Mouse (Mus musculus): ENCODE data around the gene Olfr981.
"Not testable (repeated sequence)": the region's sequence is repeated elsewhere in the genome, so short reads cannot be mapped to it uniquely, and the experiment has no call there.

Gene Olfr981

DNA sequence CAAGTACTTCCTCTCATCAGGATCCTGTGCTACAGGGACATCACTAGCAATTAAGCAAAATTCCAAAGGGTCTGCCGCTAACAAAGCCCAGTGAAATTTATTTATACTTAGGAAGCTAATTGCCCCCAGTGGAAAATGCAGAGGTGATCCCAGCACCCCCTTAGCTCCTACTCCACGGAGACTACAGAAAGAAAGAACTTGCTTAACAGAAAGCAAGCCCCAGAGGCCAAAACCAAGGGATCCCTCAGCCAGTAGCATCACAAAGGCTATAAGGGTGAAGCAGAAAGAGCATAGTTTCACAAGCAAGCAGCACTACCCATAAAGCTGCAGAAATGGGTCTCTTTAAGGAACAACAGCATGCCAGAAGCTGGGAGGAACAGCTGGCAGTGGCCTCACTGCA is at the start of gene Olfr981:
TSS of gene Olfr981 (plus strand) at position 301 of the 400 bp plus-strand sequence.
- no peak for DNase-seq (ENCODE audit: low read depth, low spot score)

- DNase-seq (ENCODE audit: low read depth, low spot score) = not testable (repeated sequence)
Measured at GRCm38 (mm10) chr9:39976581-39977145, 44.6 kb upstream of the Olfr981 start.

DNA sequence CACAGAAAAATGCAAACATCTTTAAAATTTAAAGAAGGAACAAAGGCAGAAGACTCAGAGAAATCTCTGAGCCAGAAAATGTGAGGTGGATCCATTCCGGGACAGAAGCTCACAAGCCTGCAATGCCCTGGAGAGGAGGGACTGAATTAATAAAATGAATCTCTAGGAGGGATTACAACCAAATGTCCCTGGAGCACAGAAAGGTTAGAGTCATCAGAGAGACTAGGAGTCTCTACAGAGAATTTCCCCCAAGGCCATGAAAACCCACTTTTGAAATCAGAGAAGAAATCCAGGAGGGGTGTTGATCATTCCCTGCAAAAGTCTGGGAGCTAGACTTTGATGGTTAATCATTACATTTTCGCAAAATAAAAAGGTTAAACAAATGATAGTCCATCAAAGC is 29.5 kb upstream of the Olfr981 start, which contains the start of gene Olfr978:
TSS of gene Olfr978 (plus strand) at position 301 of the 400 bp plus-strand sequence.
- no peak for DNase-seq (ENCODE audit: low read depth, low spot score)

GRCm38 (mm10) chr9:40003365-40003764 is 17.9 kb upstream of the Olfr981 start, which contains the start of gene Olfr979:
Olfr979 (minus strand) TSS chr9:40003465.
- DNase-seq (ENCODE audit: low read depth, low spot score) = no peak

- no peak for DNase-seq (ENCODE audit: low read depth, low spot score)
Measured at GRCm38 (mm10) chr9:40009482-40009881, 11.8 kb upstream of the Olfr981 start, which contains the start of gene Olfr980. Olfr980 (minus strand) TSS chr9:40009582.

GRCm38 (mm10) chr9:40050138-40050537 is 28.9 kb downstream of the Olfr981 start:
- DNase-seq (ENCODE audit: low read depth, low spot score) = no peak

GRCm38 (mm10) chr9:40073529-40073928 is 52.3 kb downstream of the Olfr981 start, which contains the start of gene Olfr982:
Olfr982 (plus strand) TSS chr9:40073829.
- DNase-seq (ENCODE audit: low read depth, low spot score) = no peak
